Mouse (Mus musculus): ENCODE data around the gene Atg10. TPM values are rescaled to one million over a fixed set of nuclear protein-coding genes. Genes with fewer than 3 reads are reported as not detected.
A peak's percentile ranks its signal among the peaks of the same experiment; 100 is the strongest.

Gene Atg10
- total and polyA plus RNA-seq, 3 experiments = 2.0 to 4.3 TPM; not detected in 1

DNA sequence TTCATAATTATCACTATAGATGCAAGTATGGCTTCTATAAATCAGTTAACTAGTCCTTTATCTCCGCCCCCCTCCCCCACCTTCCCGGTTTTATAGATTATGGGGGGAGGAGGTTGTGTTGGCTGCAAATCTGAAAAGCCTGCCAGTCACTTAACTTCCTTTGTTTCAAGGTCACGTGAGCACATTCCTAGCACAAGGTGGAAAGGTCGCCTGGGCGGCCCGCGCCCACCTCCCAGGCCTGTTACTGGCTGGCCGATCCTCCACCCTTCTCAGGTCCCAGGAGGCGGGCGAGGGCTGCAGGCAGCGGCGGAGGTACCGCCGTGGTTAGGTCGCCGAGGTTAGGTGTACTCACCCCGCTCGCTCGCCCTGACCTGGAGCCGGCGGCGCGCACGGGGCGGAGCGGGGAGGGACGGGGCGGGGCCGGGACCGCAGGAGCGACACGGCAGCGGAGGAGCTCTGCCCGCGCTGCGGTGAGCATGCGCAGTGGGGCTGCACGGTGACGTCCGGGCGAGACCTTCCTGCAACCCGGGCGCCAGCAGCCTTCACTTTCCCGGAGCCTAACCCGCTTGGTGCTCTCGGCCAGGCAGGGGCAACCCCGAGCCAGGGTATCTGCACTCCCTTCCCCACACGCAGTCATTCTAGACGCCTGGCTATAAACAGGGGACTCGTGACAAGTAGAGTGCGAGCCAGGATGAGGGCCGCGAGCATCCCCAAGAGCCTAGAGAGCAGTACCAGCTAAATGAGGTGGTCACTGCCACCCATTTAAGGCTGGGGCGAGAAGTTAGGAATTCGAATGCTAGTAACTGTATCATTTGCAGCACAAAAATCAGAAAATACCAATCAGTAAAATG, at the start of gene Atg10 (continued):
- TF ChIP-seq ZNF384 (IDR thresholded peaks at IDR 0.05; ENCODE audit: low read depth, low read length) (no peak), MAFK (IDR thresholded peaks at IDR 0.05; ENCODE audit: borderline replicate concordance, low read depth, low read length) (no peak), MEF2A (IDR thresholded peaks at IDR 0.05; ENCODE audit: extremely low read depth, insufficient replicate concordance, low read depth, low read length, poor library complexity, severe bottlenecking) (no peak), NELFE (IDR thresholded peaks at IDR 0.05; ENCODE audit: low read depth, low read length) (peak; percentile 94)

DNA sequence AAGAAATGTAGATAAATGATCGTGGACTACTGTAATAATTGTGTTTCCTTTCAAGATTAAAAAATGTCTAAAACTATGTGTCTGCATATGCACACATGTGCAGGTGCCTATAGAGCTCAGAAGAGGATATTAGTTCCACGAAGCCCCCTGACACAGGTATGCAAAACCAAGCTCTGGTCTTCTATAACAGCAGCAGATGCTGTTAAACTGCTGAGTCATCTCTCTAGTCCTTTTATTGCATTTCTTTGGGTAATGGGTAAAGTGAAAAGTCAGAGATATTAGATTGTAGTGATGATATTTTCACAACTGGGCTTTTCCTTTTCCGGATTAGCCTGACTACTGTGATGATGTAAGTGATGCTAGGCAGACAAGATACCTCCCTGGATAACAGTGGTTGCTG, 28.6 kb upstream of the Atg10 start:
- Histone ChIP-seq H3K36me3 (ENCODE audit: control insufficient read depth in 1 of 2, insufficient read depth in 2 of 2, low read length in 2 of 2) (peaks cover 0 to 10% of the 10 kb centered on the region in 2 experiments; a peak in 2 of 4 replicates), H3K9me3 (replicated peaks; ENCODE audit: insufficient read depth, low read length) (no peaks in the 10 kb centered on the region), H3K4me1 (ENCODE audit: control insufficient read depth in 1 of 2, insufficient read depth in 2 of 2, low read length in 2 of 2) (peaks cover 13 to 15% of the 10 kb centered on the region in 2 experiments), H3K4me3 (ENCODE audit: control insufficient read depth in 1 of 2, insufficient read depth in 1 of 2, low read depth in 2 of 2, low read length in 2 of 2) (no peak overlapping the region), H3K27me3 (ENCODE audit: control insufficient read depth in 1 of 2, insufficient read depth in 2 of 2, low read length in 2 of 2) (no peaks in the 10 kb centered on the region), H3K9ac (ENCODE audit: control insufficient read depth, low read depth, low read length, poor library complexity, severe bottlenecking) (no peak overlapping the region), H3K27ac (ENCODE audit: control insufficient read depth, low read depth, low read length) (no peak overlapping the region), H3K79me2 (ENCODE audit: control insufficient read depth, insufficient read depth, low read length, poor library complexity) (no peaks in the 10 kb centered on the region)
- DNase-seq (ENCODE audit: low read depth, low spot score) = no peak
- TF ChIP-seq MAFK (IDR thresholded peaks at IDR 0.05; ENCODE audit: borderline replicate concordance, low read depth, low read length) (peak; percentile 75; the same call in 1 of the 2 replicates), TCF12 (IDR thresholded peaks at IDR 0.05; ENCODE audit: low read depth, low read length) (no peak)

DNA sequence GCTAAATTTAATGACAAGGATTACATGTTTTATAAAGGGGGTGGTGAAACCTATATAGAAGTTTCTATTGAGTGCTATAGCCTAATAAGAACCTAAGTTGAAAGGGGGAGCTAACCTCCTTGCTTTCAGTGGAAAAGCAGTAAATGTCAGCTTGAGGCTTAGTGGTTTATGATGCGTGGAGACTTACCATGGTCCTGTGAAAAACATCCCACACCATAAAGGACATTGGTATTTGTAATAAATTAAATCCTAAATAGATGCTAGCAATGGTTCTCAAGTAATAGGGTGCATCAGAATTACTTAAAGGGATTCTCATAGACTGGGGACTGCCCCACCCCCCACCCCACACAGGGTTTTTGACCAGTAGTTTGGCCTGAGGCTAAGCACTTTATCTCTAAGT, 27.9 kb upstream of the Atg10 start:
- TF ChIP-seq GABPA (IDR thresholded peaks at IDR 0.05; ENCODE audit: low read depth, low read length) = no peak
- TF ChIP-seq USF2 (IDR thresholded peaks at IDR 0.05; ENCODE audit: borderline replicate concordance in 1 of 2, insufficient read depth in 1 of 2, low read depth in 1 of 2, low read length in 2 of 2) = no peak
- no peak for TF ChIP-seq TAL1 (IDR thresholded peaks at IDR 0.05; ENCODE audit: low read length)
- no peak for TF ChIP-seq MYB (IDR thresholded peaks at IDR 0.05; ENCODE audit: low read depth, low read length)
- no peak for TF ChIP-seq MAX (IDR thresholded peaks at IDR 0.05; ENCODE audit: low read length)
- no peak for TF ChIP-seq MEF2A (IDR thresholded peaks at IDR 0.05; ENCODE audit: extremely low read depth, insufficient replicate concordance, low read depth, low read length, poor library complexity, severe bottlenecking)
- no peak for TF ChIP-seq UBTF (IDR thresholded peaks at IDR 0.05; ENCODE audit: borderline replicate concordance, insufficient read depth, low read depth, low read length)
- no peak for TF ChIP-seq ZNF384 (IDR thresholded peaks at IDR 0.05; ENCODE audit: low read depth, low read length)
- no peak for TF ChIP-seq JUND (IDR thresholded peaks at IDR 0.05; ENCODE audit: low read depth, low read length)
- no peak for TF ChIP-seq TBP (IDR thresholded peaks at IDR 0.05; ENCODE audit: low read depth, low read length)
- TF ChIP-seq SMC3 (IDR thresholded peaks at IDR 0.05; ENCODE audit: low read depth, low read length) = no peak
- no peak for TF ChIP-seq CHD2 (IDR thresholded peaks at IDR 0.05; ENCODE audit: low read length)
- TF ChIP-seq POLR2AphosphoS2 (IDR thresholded peaks at IDR 0.05; ENCODE audit: low read length) = no peak
- TF ChIP-seq POLR2AphosphoS5 (IDR thresholded peaks at IDR 0.05; ENCODE audit: borderline replicate concordance, low read depth, low read length) = no peak
- TF ChIP-seq ETS1 (IDR thresholded peaks at IDR 0.05; ENCODE audit: low read depth, low read length) = no peak
- TF ChIP-seq MXI1 (IDR thresholded peaks at IDR 0.05; ENCODE audit: low read depth, low read length) = no peak
- Histone ChIP-seq H3K36me3 (ENCODE audit: control insufficient read depth in 1 of 2, insufficient read depth in 2 of 2, low read length in 2 of 2) (peaks cover 0 to 10% of the 10 kb centered on the region in 2 experiments; a peak in 2 of 4 replicates), H3K9ac (ENCODE audit: control insufficient read depth, low read depth, low read length, poor library complexity, severe bottlenecking) (no peak overlapping the region), H3K9me3 (replicated peaks; ENCODE audit: insufficient read depth, low read length) (no peaks in the 10 kb centered on the region), H3K4me1 (ENCODE audit: control insufficient read depth in 1 of 2, insufficient read depth in 2 of 2, low read length in 2 of 2) (peaks cover 13 to 15% of the 10 kb centered on the region in 2 experiments), H3K79me2 (ENCODE audit: control insufficient read depth, insufficient read depth, low read length, poor library complexity) (no peaks in the 10 kb centered on the region), H3K27ac (ENCODE audit: control insufficient read depth, low read depth, low read length) (no peak overlapping the region), H3K4me3 (ENCODE audit: control insufficient read depth in 1 of 2, insufficient read depth in 1 of 2, low read depth in 2 of 2, low read length in 2 of 2) (no peak overlapping the region), H3K27me3 (ENCODE audit: control insufficient read depth in 1 of 2, insufficient read depth in 2 of 2, low read length in 2 of 2) (no peaks in the 10 kb centered on the region)
- no peak for DNase-seq (ENCODE audit: low read depth, low spot score)

Data from MEL (cell line).